Mouse (Mus musculus) naive thymus-derived CD4-positive, alpha-beta T cell, adult 5 months (primary cell): ENCODE data around the gene Eif2ak3. TPM values are rescaled to one million over a fixed set of nuclear protein-coding genes. Genes with fewer than 3 reads are reported as not detected.

Experiments used
- polyA plus RNA-seq: library from polyadenylated mRNA; unstranded; fragments of 100-300 nt; shearing (Covaris generic); gene quantifications from one replicate; pipeline ENCODE4 v1.2.1, GENCODE M21; 2017

The Eif2ak3 gene
- 44.5 TPM for polyA plus RNA-seq

DNA sequence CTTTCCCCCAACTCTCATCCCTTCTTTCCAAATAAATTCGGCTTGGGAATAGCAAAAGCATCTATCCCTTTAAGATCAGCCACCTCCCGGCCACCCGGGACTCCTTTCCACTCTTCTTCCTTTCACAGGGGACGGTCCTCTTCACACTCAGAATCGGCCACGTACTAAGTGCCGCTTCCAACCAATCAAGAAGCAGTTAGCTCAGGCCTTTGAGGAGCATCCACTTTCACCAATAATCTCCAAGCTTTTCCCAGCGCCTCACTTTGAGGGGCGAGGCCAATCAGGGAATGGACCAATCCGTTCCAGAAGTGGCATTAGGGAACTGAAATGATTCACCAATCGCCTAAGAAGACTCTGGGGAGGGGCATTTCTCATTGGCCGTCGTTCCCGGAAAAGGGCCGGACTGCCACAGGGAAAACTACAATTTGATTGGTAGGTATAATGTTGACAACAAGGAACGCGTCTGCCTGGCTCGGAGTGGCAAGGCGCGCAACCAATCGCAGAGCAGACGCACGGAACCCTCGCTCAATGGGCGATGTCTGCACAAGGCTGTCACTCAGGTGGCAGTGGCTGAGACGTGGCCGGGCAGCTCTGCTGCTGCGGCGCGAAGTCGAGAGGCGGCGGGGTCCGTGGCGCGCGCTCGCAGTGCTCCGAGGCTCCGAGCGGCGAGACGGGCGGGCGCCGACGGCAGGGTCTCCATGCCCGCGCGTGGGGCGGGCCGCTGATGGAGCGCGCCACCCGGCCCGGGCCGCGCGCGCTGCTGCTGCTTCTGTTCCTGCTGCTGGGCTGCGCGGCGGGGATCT lies at the start of gene Eif2ak3:
Gene Eif2ak3 (plus strand): TSS at position 514 of the 803 bp plus-strand sequence.

DNA sequence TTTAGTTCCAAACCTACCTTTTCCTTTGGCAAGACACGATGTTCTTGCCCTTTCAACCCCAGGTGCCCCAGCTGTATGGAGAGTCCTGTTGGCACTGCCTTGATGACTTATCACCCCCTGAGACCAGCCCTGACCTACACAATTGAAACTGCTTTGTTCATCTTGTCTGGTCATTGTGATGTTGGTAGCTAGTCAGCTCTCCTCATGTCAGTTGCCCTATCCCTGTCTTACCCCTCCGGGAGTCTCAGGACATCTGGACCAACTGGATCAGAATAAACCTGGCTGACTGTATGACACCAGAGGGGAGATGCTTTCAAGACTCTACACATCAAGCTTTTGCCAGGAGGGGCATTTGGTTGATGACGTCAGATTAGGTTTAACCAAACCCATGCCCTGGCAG lies 74.5 kb downstream of the Eif2ak3 start, which contains the start of gene Tex37:
Gene Tex37 (minus strand): TSS at position 101 of the 400 bp plus-strand sequence.

Other genes with a start within 250 kb of the Eif2ak3 start
- gene Rpia, start 52.3 kb upstream of the Eif2ak3 start, polyA plus RNA-seq: 3.3 TPM
- gene Tex37, start 74.4 kb downstream of the Eif2ak3 start, polyA plus RNA-seq: not detected
- not detected for gene Foxi3, start 112.0 kb downstream of the Eif2ak3 start, polyA plus RNA-seq